Mouse (Mus musculus) limb, embryonic 12.5 days (tissue): ENCODE measurements around the gene Prr5. TPM values are rescaled to one million over a fixed set of nuclear protein-coding genes. Genes with fewer than 3 reads are reported as not detected.

Experiments used
- ATAC-seq: fragments of 200-750 bp; cut with Nextera tagmentation; 2 replicates; pipeline ENCODE4 v1.8.0; 2017; ENCODE audit warnings: low read depth, moderate TSS enrichment; ENCODE audit not compliant: insufficient number of reproducible peaks, insufficient read depth, low FRiP score, low TSS enrichment
- H3K27ac ChIP-seq: fragments of 300-500 bp; sonication (generic); 2 replicates; pipeline ENCODE4 v1.5.1; 2016; ENCODE audit warnings: mild to moderate bottlenecking, moderate library complexity
- H3K27me3 ChIP-seq: fragments of 300-500 bp; sonication (generic); 2 replicates; pipeline ENCODE4 v1.6.1; 2016; ENCODE audit warnings: mild to moderate bottlenecking, moderate library complexity
- H3K36me3 ChIP-seq: fragments of 300-500 bp; sonication (generic); 2 replicates; pipeline ENCODE4 v1.6.1; 2016; ENCODE audit warnings: mild to moderate bottlenecking, moderate library complexity
- H3K4me1 ChIP-seq: fragments of 300-500 bp; sonication (generic); replicated peaks from 2 replicates; pipeline ENCODE4 v1.6.1; 2016
- H3K4me2 ChIP-seq: fragments of 300-500 bp; sonication (generic); 2 replicates; pipeline ENCODE4 v1.6.1; 2016; ENCODE audit warnings: mild to moderate bottlenecking, moderate library complexity
- H3K4me3 ChIP-seq: fragments of 300-500 bp; sonication (generic); replicated peaks from 2 replicates; pipeline ENCODE4 v1.5.1; 2016; ENCODE audit warnings: mild to moderate bottlenecking
- H3K9ac ChIP-seq: fragments of 300-500 bp; sonication (generic); replicated peaks from 2 replicates; pipeline ENCODE4 v1.6.1; 2016; ENCODE audit warnings: mild to moderate bottlenecking, moderate library complexity
- H3K9me3 ChIP-seq: fragments of 300-500 bp; sonication (generic); 2 replicates; pipeline ENCODE4 v1.6.1; 2016; ENCODE audit warnings: mild to moderate bottlenecking, moderate library complexity
- WGBS: fragments of 180-500 bp; shearing (Covaris S2); methylation state at CpG from one replicate; pipeline ENCODE4 v1.1.7; 2016; 5-methylcytosine and 5-hydroxymethylcytosine counted together
- polyA plus RNA-seq: library from polyadenylated mRNA; unstranded; fragments of >200 nt; fragmentation: Nextera tagmentation; extraction: Ambion mirVana; gene quantifications from 2 replicates; pipeline ENCODE4 v1.2.1, GENCODE M21; 2016

Gene Prr5
- polyA plus RNA-seq, 1 experiment from 2014 or later = 16.7 TPM

GRCm38 (mm10) chr15:84639072-84639450, 30.4 kb upstream of the Prr5 start:
- WGBS = 45% methylated on average over 5 of the region's 5 CpGs
- Histone ChIP-seq H3K9ac (no peak overlapping the region), H3K27ac (peak overlapping the region; percentile 29; the same call in 1 of the 2 replicates), H3K9me3 (0 out of 2 replicates have a peak, but pooled peaks cover 3% of the 10 kb centered on the region), H3K36me3 (no peaks in the 10 kb centered on the region), H3K4me2 (no peak overlapping the region), H3K4me1 (peaks cover 9% of the 10 kb centered on the region), H3K27me3 (peaks cover 6% of the 10 kb centered on the region; the same call in 1 of the 2 replicates), H3K4me3 (no peak overlapping the region)
- no peak for ATAC-seq

- H3K36me3 ChIP-seq = no peaks in the 10 kb centered on the region
- 0 out of 2 replicates have a peak, but pooled peaks cover 3% of the 10 kb centered on the region for H3K9me3 ChIP-seq
- H3K4me2 ChIP-seq = no peak overlapping the region
- H3K4me1 ChIP-seq = peaks cover 9% of the 10 kb centered on the region
- ATAC-seq = no peak
- WGBS = 22% methylated on average over 6 of the region's 6 CpGs
- no peak overlapping the region for H3K9ac ChIP-seq
- H3K4me3 ChIP-seq = no peak overlapping the region
- peak overlapping the region; percentile 29; the same call in 1 of the 2 replicates for H3K27ac ChIP-seq
- H3K27me3 ChIP-seq = peaks cover 6% of the 10 kb centered on the region; the same call in 1 of the 2 replicates
Observed at GRCm38 (mm10) chr15:84639451-84640136, 29.8 kb upstream of the Prr5 start.

GRCm38 (mm10) chr15:84640722-84641121, 28.7 kb upstream of the Prr5 start:
- Histone ChIP-seq H3K36me3 (no peaks in the 10 kb centered on the region), H3K9ac (no peak overlapping the region), H3K27ac (no peak overlapping the region), H3K4me1 (peaks cover 9% of the 10 kb centered on the region), H3K4me2 (no peak overlapping the region), H3K27me3 (peaks cover 6% of the 10 kb centered on the region; the same call in 1 of the 2 replicates), H3K4me3 (no peak overlapping the region), H3K9me3 (0 out of 2 replicates have a peak, but pooled peaks cover 3% of the 10 kb centered on the region)
- 91% methylated on average over 6 of the region's 6 CpGs for WGBS
- no peak for ATAC-seq

GRCm38 (mm10) chr15:84641127-84641526, 28.3 kb upstream of the Prr5 start:
- WGBS = 47% methylated on average over 5 of the region's 5 CpGs
- Histone ChIP-seq H3K27ac (no peak overlapping the region), H3K4me1 (peaks cover 9% of the 10 kb centered on the region), H3K4me2 (no peak overlapping the region), H3K9me3 (0 out of 2 replicates have a peak, but pooled peaks cover 3% of the 10 kb centered on the region), H3K4me3 (no peak overlapping the region), H3K9ac (no peak overlapping the region), H3K36me3 (no peaks in the 10 kb centered on the region), H3K27me3 (peaks cover 6% of the 10 kb centered on the region; the same call in 1 of the 2 replicates)
- no peak for ATAC-seq

- no peak overlapping the region for H3K4me2 ChIP-seq
- peaks cover 9% of the 10 kb centered on the region for H3K4me1 ChIP-seq
- H3K9me3 ChIP-seq = 0 out of 2 replicates have a peak, but pooled peaks cover 3% of the 10 kb centered on the region
- no peak overlapping the region for H3K27ac ChIP-seq
- WGBS = 90% methylated on average over 1 of the region's 1 CpGs
- H3K9ac ChIP-seq = no peak overlapping the region
- H3K36me3 ChIP-seq = no peaks in the 10 kb centered on the region
- no peak for ATAC-seq
- no peak overlapping the region for H3K4me3 ChIP-seq
- H3K27me3 ChIP-seq = peaks cover 6% of the 10 kb centered on the region; the same call in 1 of the 2 replicates
Observed at GRCm38 (mm10) chr15:84641948-84642347, 27.5 kb upstream of the Prr5 start.

GRCm38 (mm10) chr15:84643178-84643577, 26.2 kb upstream of the Prr5 start:
- H3K27ac ChIP-seq = no peak overlapping the region
- peaks cover 9% of the 10 kb centered on the region for H3K4me1 ChIP-seq
- H3K4me2 ChIP-seq = no peak overlapping the region
- H3K9ac ChIP-seq = no peak overlapping the region; the same call in 1 of the 2 replicates
- peaks cover 6% of the 10 kb centered on the region; the same call in 1 of the 2 replicates for H3K27me3 ChIP-seq
- 5% methylated on average over 1 of the region's 1 CpGs for WGBS
- no peaks in the 10 kb centered on the region for H3K36me3 ChIP-seq
- no peak overlapping the region for H3K4me3 ChIP-seq
- peaks cover 6% of the 10 kb centered on the region; the same call in 1 of the 2 replicates for H3K9me3 ChIP-seq
- ATAC-seq = no peak

- Histone ChIP-seq H3K4me2 (no peak overlapping the region), H3K9me3 (peaks cover 6% of the 10 kb centered on the region; the same call in 1 of the 2 replicates), H3K9ac (no peak overlapping the region), H3K4me1 (peaks cover 21% of the 10 kb centered on the region), H3K4me3 (no peak overlapping the region), H3K27ac (no peak overlapping the region), H3K36me3 (no peaks in the 10 kb centered on the region), H3K27me3 (no peaks in the 10 kb centered on the region)
- no peak for ATAC-seq
- WGBS = 79% methylated on average over 6 of the region's 6 CpGs
Observed at GRCm38 (mm10) chr15:84651481-84651880, 17.9 kb upstream of the Prr5 start.

- no peak overlapping the region for H3K9ac ChIP-seq
- no peaks in the 10 kb centered on the region for H3K27me3 ChIP-seq
- no peaks in the 10 kb centered on the region for H3K9me3 ChIP-seq
- no peak overlapping the region for H3K4me3 ChIP-seq
- H3K4me2 ChIP-seq = peak overlapping the region; percentile 50
- peak overlapping the region; percentile 94; the same call in 1 of the 2 replicates for H3K27ac ChIP-seq
- 92% methylated on average over 7 of the region's 7 CpGs for WGBS
- peaks cover 21% of the 10 kb centered on the region for H3K4me1 ChIP-seq
- ATAC-seq = no peak
- H3K36me3 ChIP-seq = no peaks in the 10 kb centered on the region
Observed at GRCm38 (mm10) chr15:84653151-84653550, 16.3 kb upstream of the Prr5 start.

GRCm38 (mm10) chr15:84653979-84654966, 15.1 kb upstream of the Prr5 start:
- H3K9ac ChIP-seq = peak overlapping the region; percentile 5; the same call in 1 of the 2 replicates
- WGBS = 2% methylated on average over 28 of the region's 28 CpGs
- peaks cover 21% of the 10 kb centered on the region for H3K4me1 ChIP-seq
- no peaks in the 10 kb centered on the region for H3K36me3 ChIP-seq
- H3K4me3 ChIP-seq = peak overlapping the region; percentile 33
- peak overlapping the region; percentile 94 for H3K27ac ChIP-seq
- no peaks in the 10 kb centered on the region for H3K9me3 ChIP-seq
- H3K4me2 ChIP-seq = peak overlapping the region; percentile 50
- no peaks in the 10 kb centered on the region for H3K27me3 ChIP-seq
- ATAC-seq = peak; percentile 90

- H3K4me2 ChIP-seq = peak overlapping the region; percentile 50; the same call in 1 of the 2 replicates
- ATAC-seq = no peak
Observed at GRCm38 (mm10) chr15:84654975-84655374, 14.4 kb upstream of the Prr5 start.

GRCm38 (mm10) chr15:84656689-84657088, 12.7 kb upstream of the Prr5 start:
- Histone ChIP-seq H3K4me2 (no peak overlapping the region), H3K36me3 (no peaks in the 10 kb centered on the region), H3K27me3 (0 out of 2 replicates have a peak, but pooled peaks cover 4% of the 10 kb centered on the region), H3K4me3 (no peak overlapping the region), H3K27ac (no peak overlapping the region), H3K9ac (no peak overlapping the region), H3K9me3 (no peaks in the 10 kb centered on the region), H3K4me1 (peaks cover 21% of the 10 kb centered on the region)
- WGBS = 87% methylated on average over 3 of the region's 3 CpGs
- ATAC-seq = no peak

More at GRCm38 (mm10) chr15:84654975-84655374, 14.4 kb upstream of the Prr5 start:
- Histone ChIP-seq H3K36me3 (no peaks in the 10 kb centered on the region), H3K9ac (no peak overlapping the region; the same call in 1 of the 2 replicates), H3K27me3 (no peaks in the 10 kb centered on the region), H3K9me3 (no peaks in the 10 kb centered on the region), H3K4me3 (no peak overlapping the region), H3K4me1 (peaks cover 21% of the 10 kb centered on the region), H3K27ac (peak overlapping the region; percentile 94)
- 48% methylated on average over 10 of the region's 10 CpGs for WGBS
